Mouse (Mus musculus): Measurements from ENCODE around the gene Ccnc.

Ccnc gene

DNA sequence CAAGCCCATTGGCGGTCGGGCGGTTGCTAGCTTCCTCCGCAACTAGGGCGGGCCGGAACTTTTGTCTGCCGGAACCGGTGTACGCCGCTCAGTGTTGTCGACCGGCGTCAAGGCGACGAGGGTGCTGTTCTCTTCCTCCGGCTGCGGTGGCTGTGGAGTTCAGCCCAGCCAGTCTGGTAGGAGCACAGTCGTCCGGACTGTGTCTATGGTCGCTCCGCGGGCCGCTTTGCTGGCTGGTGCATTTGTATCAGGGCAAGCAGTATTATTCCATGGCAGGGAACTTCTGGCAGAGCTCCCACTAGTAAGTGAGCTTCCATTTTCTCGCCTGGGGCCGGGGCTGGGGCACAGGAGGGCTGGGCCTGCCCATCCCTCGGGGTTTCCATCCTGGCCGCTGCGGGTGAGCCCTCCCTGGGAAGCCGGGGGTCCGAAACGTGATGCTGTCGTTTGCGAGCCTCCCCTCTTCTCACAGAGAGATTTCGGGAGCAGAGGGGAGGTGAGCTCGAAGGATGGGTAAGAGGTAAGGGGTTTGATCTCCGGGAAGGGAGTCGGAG lies at the start of gene Ccnc:
Gene Ccnc, plus strand, starts transcription at position 87 of the 551 bp plus-strand sequence.
- DNase-seq (ENCODE audit: low spot score in 2 of 2), result peak; percentile 92 to 94

DNA sequence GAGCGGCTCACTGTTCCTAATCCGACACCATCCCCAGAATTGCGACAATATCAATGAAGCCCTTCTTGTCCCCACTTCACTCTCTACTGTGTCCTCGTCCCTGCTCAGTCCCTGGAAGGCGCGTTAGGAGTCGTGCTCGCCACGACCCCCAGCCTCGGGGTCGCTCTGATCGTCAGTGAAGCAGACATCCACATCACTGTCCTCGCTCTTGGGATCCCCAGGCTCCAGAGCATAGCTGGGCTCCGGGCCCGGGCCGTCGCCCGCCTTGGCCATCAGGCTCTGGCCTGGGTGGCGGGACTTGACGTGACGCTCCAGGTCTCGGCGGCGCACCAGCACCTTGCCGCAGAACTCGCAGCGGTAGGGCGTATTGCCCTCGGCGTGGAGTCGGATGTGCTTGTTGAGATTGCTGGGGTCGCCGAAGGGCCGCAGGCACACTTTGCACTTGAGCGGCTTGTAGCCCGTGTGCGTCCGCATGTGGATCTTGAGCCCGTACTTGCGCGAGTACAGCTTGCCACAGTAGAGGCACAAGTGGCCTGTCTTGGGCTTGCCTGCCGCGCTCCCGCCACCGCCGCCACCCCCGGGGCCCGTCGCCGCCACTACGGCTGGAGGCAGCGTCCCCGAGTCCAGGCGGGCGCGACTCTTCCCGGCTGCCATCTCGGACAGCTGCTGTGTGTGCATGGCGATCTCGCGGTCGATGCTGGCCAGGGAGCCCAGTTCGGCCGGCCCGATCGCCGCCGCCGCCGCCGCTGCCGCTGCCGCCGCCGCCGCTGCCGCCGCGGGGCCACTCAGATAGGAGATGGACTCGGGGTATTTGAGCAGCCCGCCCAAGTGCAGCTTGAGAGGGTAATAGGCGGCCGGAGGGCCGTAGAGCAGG lies 49.2 kb upstream of the Ccnc start:
- no peak for DNase-seq (ENCODE audit: low spot score in 2 of 2)

DNA sequence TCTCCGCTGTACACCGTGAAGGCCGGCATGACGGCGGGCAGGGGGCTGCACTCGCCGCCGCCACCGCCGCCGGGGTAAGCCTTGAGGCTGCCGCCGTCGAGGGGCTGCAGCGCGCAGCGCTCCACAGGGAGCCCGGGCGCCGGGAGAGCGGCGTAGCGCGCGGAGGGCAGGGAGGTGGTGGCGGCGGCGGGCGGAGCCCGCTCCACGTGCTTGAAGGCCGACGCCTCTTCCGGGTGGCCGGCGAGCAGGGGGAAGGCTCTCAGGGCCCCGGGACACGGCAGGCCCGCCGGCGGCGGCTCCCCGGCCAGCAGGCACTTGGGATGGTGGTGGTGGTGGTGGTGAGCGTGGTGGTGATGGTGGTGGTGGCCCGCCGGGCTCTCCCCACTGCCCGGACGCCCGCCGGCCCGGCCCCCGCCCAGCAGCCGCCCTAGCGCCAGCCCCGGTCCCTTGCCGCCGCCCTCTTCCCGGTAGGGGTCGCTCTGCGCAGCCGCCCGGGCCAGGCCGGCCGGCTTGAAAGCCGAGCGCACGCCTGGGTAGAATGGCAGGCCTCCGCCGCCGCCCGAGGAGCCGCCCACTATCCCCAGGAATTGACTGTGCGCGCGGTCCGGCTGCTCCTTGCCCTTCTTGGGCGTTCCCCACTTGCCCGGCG lies 48.4 kb upstream of the Ccnc start:
- no peak for DNase-seq (ENCODE audit: low spot score in 2 of 2)

DNA sequence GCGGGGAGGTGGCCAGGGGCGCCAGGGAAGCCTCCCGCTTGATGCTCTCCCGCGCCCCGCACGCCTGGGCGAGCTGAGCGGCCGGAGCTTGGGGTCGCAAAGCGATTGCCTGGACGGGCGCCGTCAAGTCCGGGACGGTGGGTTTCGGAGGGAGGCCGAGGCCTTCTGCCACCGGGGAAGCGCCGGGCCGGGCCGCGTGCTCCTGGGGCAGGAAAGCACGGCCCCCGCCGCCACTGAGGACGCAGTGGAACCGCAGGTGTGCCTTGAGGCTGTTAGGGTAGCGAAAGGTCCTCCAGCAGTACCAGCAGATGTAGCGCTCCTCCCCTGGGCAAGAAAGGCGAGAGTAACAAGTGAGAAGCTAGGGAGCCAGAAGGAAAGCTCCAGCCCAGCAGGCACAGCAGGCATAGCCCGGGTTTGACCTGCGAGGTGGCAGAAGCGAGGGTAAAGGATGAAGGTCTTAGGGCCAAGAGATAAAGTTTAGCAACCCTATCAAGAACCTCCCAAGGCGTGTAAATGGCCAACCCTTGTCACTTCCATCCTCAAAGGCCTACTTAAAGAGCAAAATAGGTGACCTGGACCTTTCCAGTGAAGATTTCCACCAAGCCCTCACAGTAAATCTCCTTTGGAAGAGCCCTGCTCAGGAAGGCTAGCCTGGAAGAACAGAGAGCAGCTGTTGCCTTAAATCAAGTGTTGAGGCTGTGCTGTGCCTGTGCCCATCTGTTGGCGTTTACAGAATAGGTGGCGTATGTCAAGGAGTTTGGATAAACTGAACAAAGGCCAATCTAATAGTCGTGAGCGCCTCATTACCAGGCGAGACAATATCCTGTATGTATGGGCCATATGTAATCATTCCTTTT lies 47.6 kb upstream of the Ccnc start:
- no peak for DNase-seq (ENCODE audit: low spot score in 2 of 2)

DNA sequence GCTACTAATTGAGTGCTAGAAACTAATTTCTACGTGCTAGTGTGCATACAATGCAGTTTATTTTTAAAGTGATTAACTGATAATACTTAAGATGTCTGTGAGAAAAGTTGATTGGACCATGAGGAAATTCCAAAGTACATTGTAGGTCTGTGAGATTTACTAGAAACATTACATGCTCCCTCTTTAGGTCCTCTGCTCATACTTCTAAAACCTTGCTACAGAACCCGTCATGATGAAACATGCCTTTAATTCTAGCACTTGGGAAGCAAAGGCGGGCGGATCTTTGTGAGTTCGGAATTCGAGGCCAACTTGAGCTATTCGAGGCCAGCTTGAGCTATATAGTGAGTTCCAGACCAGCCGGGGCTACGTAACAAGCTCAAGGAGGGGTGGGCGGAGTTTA lies 46.5 kb upstream of the Ccnc start:
- no peak for DNase-seq (ENCODE audit: low spot score in 2 of 2)

DNA sequence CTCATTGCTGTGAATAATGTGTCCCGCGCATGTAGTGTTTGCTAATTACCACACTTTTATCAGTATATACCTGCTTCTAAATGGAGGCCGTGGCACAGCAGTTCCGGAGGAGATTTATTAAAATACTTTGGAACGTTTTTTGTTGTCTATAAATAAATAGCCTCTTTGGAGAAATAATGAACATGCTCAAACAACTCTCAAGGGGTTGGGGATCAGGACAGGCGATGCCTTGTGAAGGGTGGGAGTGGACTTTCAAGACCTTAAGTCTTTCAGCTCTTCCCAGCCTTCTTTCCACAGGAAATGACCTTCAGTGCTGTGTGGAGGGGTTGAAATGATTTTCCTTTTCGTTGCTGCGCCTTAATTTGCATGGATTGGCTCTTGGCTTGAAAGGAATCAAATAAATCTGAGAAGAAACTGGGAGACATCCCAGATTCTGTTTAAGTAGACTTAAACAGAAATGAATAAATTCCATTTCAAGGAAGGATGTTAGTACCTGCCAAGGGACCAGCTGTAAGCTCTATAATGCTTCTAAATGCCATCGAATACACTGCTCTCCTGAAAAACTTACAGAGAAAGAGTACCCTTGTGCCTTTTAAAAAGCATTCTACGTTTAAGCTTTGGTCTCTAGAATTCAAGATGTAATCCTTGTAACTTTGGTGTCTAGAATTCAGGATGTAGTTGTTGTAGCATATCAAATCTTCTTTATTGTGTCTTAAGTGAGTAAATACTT lies 44.9 kb upstream of the Ccnc start:
- no peak for DNase-seq (ENCODE audit: low spot score in 2 of 2)

DNA sequence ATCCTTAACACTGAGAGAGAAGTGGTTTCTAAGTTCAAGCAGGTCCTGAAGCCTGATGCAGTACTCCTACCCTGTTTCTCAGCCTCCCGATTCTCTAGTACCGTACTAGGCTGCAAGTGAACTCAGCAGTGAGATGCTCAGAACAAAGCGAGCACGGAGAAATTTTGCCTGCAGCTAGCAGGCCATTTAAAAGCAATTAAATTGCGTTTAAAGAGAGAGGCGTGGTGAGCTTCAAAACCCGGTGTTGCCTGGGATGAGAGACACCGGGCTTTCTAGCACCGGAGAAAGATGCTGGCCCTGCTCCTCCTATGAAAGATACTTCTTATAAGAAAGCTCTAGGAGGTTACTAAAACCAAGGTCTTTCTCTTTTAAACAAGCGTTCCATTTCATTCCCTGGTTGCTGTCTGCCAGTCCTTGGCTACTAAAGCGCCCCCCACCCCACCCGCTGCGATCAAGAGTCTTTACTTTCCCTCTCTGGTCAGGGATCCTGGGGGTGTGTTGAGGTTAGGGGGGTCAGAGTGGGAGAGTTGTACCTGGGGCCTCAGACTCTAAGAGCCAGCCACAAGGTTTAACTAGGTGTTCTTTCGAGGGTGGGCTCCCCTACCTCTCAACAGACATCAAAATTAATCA lies 43.0 kb upstream of the Ccnc start:
- no peak for DNase-seq (ENCODE audit: low spot score in 2 of 2)

DNA sequence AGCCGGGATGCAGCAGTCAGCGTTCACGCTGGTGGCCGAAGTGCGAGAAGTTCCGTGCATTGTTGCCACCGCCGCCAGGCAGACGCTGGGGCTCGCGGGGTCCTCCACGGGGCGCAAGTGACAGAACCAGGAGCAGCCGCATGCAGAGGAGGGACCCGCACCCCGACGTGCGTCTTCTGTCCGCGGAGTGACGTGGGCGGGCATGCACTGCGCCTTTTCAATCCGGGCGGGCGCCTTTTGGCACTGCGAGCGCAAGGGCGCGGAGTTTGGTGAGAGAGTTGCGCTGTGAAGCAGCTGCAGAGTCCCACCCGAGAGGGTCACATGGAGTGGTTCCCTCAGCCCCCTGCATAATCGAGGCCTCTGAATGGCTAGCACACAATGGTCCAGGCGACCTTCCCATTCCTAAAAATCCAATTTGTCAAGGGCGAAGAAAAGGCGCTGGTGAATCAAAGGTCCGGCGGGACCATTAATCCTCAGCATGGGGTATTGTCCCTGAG lies 41.9 kb upstream of the Ccnc start, which contains the start of gene Prdm13:
Gene Prdm13, minus strand, starts transcription at position 369 of the 497 bp plus-strand sequence.
- DNase-seq (ENCODE audit: low spot score in 2 of 2), result no peak

DNA sequence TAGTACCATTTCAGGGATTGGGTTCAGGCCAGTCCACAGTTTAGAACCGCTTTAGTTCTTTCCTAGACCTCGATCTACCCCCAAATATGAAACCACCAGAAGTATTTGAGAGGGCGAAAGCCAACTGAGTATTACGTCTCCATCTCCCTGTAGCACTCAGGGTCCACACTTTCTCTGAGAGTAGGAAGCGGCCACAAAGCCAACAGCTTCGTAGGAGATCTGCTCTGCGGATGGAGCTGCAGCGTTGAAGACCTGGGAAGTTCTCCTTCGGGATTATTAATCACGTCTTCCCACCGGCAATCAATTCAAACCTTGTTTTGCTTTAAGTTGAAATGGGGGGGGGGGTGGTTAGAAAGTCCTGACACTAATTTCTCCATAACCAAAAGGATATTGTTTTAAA lies 41.1 kb upstream of the Ccnc start:
- no peak for DNase-seq (ENCODE audit: low spot score in 2 of 2)

DNA sequence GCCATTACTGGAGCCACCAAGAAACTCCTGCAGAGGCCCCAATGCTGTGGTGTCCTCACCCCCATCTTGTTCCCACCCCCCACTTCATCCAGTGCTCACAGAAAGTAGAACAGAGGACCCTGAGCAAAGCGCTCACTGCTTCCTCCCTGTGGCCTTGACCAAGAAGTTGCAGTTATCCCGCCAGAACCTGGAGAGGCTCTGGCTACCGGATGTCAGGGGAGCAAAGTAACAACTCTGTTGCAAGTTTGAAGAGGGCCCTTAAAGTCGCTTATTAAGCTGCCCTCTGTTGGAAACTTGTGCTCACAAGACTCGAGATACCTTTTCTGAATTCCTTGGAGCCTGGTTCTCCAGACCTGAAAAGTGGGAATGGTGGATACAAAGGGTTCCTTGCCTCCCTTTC lies 40.6 kb upstream of the Ccnc start:
- no peak for DNase-seq (ENCODE audit: low spot score in 2 of 2)

DNA sequence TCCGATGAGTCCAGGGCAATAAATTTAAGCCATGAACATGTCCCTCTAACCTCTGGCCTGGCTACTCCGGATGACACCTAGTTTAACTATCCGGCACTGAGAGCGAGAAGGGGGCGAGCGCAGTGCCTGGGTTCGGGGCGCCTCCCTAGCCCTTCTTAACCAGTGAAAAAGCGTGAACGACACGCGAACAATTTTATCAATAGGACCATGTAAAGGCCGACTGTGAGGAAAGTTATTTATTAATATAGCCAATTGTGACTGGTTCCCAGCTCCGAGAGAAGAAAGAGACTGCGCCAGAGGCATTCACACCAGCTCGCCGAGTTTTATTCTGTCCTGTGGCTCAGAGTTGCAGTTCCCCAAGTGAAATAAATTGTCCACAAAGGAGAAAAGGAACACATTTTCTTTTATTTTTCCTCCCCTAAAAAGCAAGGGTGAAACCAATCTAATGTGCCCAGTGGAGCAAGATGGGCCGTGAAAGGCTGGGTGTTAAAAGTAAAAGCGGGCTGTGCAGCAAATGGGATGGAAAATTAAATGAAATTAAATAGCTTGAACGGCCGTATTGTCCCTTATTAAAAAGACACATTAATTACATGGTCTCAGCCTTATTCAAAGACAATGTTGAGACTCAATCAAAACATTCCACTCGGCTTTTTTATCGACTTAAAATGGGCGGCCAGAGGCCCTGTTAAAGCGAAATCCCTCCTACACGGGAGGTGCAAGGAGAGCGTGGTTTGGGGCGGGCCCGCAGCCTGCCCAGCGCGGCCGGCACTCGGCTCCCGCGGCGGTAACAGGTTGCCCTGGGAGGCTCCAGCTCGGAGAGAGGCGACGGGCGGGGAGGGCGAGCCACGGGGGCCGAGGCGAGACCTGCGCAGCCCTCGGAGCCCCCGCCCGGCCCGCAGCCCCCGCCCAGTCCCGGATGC lies 39.5 kb upstream of the Ccnc start:
- DNase-seq (ENCODE audit: low spot score in 2 of 2), result no peak

DNA sequence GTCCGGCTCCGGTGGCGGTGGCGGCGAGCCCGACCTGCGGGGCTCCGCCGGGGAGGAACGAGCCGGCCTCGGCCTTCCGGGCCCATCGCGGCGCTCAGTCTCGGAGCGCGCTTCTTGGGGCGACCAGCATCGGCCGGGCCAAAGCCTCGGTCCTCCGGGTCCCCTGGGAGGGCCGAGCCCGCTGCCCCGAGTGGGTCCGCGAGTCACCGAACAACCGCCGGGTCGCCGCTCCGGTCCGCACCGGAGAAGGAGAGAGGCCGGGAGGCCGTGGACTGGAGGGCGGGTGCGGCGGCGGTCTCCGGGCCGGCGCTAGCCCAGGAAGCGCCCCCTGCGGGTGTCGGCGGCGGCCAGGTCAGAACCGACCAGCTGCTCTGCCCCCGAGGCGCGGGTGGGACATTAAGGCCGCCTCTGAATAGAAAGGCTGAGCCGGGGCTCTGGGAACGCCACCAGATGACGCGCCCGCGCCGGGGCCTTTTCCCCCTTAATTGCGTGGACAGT lies 38.7 kb upstream of the Ccnc start:
- no peak for DNase-seq (ENCODE audit: low spot score in 2 of 2)

DNA sequence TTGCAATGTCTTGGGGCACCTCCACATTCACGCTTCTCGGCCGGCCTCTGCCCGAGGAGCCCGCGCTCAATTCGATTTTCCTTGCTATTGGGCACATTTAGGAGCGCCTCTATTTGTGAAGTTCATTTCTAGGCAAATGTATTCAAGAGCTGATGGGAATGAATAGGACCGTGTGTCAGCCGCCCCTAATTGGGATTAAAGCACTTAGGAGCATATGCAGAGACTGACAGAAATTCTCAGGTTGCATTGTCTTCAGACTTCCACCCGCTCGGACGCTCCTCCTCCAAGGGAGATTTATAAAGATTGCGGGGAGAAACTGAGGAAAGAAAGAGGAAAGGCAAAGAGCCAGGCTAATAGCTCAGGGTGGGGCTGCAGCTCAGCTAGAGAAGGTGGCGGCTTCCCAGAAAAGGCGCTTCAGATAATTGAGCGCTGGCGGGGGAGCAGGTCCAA lies 38.0 kb upstream of the Ccnc start:
- no peak for DNase-seq (ENCODE audit: low spot score in 2 of 2)

DNA sequence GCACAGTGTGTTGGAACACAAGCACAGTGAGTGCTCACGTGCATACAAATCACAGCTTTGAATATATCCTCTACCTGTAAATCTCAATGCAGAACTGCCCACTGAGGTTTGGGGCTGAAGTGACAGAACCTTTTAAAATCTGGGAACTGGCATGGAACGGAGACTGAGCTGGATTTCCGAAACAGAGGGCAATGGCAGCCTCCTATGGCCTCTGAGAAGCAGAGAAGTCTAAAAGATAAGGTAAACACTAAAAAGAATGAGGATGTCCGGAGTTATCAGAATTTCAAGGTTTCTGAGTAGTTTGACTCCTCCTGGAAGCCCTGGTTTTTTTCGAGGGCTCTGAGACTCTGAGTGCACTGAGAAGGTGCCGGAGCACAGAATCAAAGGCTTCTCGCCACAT lies 37.3 kb upstream of the Ccnc start:
- no peak for DNase-seq (ENCODE audit: low spot score in 2 of 2)

DNA sequence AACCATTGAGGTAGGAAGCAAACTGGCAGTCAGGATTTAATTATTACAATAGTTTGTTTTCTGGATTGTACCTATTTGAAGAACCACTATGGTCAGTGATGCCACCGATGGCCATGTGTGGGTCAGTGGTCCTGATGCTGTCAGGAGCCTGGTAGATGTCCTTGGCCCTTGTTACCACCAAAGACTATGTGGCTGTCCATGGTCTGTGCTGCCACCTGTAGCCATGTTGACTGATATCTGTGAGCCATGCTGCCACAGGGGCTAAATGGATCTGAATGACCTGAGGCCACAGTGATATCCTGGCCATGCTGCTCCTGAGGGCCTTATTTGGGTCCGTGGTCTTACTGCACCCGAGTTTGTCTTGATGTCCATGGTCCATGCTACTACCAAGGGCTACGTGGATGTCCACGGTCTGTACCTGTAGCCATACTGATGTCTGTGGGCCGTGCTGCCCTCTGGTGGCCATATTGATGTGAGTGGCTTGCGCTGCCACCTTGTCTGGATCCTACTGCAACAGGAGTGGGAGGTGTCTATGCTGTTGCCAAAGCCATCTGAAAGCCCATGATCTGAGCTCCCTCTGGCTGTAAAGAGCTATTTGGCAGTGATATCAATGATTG lies 31.8 kb upstream of the Ccnc start:
- peak in 1 of 2 experiments; percentile 61 for DNase-seq (ENCODE audit: low spot score in 2 of 2)

DNA sequence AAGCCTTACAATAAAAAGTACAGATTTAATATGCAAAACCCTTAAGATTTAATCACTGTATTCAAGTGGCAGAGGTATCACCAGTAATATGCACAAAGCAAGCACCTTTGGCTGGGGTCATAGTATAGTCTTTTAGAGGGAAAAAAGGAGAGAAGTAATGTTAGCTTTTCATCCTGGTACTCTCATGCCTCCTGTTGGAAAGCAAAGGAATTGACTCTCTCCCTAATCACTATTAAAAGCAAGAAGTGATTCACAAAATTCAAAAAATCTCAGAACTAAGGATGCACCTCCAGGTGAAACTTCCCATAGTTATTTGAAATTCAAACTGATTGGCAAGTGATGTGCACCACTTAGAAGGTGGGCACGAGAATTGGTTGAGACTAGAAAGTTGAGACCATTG lies 22.5 kb upstream of the Ccnc start:
- no peak for DNase-seq (ENCODE audit: low spot score in 2 of 2)

DNA sequence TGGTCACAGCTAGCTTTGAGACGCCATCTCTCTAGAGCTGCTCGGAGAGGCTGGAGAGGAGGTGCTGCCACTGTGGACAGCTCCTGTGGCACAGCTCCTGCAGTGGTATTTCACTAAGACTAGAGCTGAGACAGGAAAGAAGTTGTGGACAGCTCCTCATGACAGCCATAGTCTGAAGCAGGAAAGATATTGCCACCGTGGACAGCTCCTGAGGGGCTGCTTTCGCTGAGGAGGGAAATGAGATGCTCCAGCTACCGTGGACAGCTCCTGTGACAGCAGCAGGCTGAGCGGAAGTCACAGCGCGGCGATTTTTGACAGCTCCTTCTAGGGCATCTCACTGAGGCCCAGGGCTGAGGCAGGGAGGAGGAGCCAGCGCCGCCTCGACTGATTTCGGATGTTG lies 15.4 kb upstream of the Ccnc start:
- peak; percentile 8 to 22 for DNase-seq (ENCODE audit: low spot score in 2 of 2)

DNA sequence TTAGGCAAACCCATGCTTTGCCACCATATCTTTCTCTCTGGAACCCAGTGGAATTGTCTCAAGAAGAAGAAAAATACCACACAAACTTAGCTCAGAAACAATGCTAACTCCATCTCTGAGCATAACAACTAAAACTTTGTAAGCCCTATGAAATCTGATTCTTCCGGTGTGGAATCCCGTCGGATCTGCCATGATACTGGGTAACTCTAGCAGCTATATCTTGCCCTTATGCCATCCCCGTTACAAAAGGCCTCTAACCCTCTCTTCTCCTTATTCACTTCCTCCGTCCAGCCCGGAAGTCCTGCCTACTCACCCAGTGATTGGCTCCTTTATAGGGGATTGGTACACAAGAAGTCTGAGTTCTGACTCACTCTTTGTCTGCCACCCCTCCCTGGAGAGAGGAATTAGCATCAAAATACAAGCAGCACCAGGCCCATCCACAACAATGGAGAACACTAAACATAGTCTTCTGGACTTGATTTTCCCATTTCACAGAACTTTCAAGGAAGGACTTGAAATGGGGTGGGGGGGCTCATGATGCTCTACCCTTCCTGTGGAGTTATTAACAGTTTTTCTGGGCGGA lies 4.7 kb upstream of the Ccnc start:
- DNase-seq (ENCODE audit: low spot score in 2 of 2), result no peak

Data from frontal cortex, postnatal 36 days (tissue).